Mouse (Mus musculus): ENCODE data around the gene E330021D16Rik.

The E330021D16Rik gene

GRCm38 (mm10) chr6:136421059-136421458 is 5.7 kb upstream of the E330021D16Rik start:
- peak in 1 of 2 experiments; percentile 20 for DNase-seq

- peak; percentile 72 to 87 for DNase-seq
Observed at GRCm38 (mm10) chr6:136418889-136419835, 3.8 kb upstream of the E330021D16Rik start.

GRCm38 (mm10) chr6:136418333-136418848 is 3.0 kb upstream of the E330021D16Rik start:
- DNase-seq, result no peak

- peak; percentile 55 to 57 for DNase-seq
Observed at GRCm38 (mm10) chr6:136417864-136418263, 2.5 kb upstream of the E330021D16Rik start.

- no peak for DNase-seq
Observed at GRCm38 (mm10) chr6:136413856-136414362, 1.5 kb downstream of the E330021D16Rik start.

GRCm38 (mm10) chr6:136407608-136408192 is 7.7 kb downstream of the E330021D16Rik start:
- DNase-seq, result peak in 1 of 2 experiments; percentile 19

- DNase-seq, result no peak
Observed at GRCm38 (mm10) chr6:136396860-136397259, 18.5 kb downstream of the E330021D16Rik start.

- DNase-seq, result no peak
Observed at GRCm38 (mm10) chr6:136390262-136390661, 25.1 kb downstream of the E330021D16Rik start.

GRCm38 (mm10) chr6:136385287-136385686 is 30.1 kb downstream of the E330021D16Rik start:
- DNase-seq, result peak in 1 of 2 experiments; percentile 16

GRCm38 (mm10) chr6:136383218-136383617 is 32.2 kb downstream of the E330021D16Rik start:
- no peak for DNase-seq

GRCm38 (mm10) chr6:136376097-136376496 is 39.3 kb downstream of the E330021D16Rik start:
- DNase-seq, result no peak

- DNase-seq, result no peak
Observed at GRCm38 (mm10) chr6:136364430-136365098, 50.8 kb downstream of the E330021D16Rik start.

GRCm38 (mm10) chr6:136364008-136364407 is 51.4 kb downstream of the E330021D16Rik start:
- DNase-seq, result no peak

- DNase-seq, result no peak
Observed at GRCm38 (mm10) chr6:136363313-136363712, 52.1 kb downstream of the E330021D16Rik start.

- no peak for DNase-seq
Observed at GRCm38 (mm10) chr6:136358471-136358870, 56.9 kb downstream of the E330021D16Rik start.

GRCm38 (mm10) chr6:136353399-136354184 is 61.8 kb downstream of the E330021D16Rik start:
- DNase-seq, result peak; percentile 61 to 82
